Mouse (Mus musculus) megakaryocyte, embryonic 14.5 days (primary cell): ENCODE results near the gene Ralb.

Experiments
- FLI1 ChIP-seq: IDR thresholded peaks from 2 replicates; pipeline ENCODE4 v1.6.1; 2012; ENCODE audit warnings: low read length, inconsistent platforms, mixed read lengths
- GATA1 ChIP-seq: IDR thresholded peaks from 3 replicates; pipeline ENCODE4 v1.6.1; 2012; ENCODE audit warnings: mixed read lengths, low read length, inconsistent platforms, borderline replicate concordance

- TF ChIP-seq GATA1 (no peak), FLI1 (no peak)
These were observed 12.5 kb downstream of the Ralb start for GRCm38 (mm10) chr1:119492097-119492496.
